Mouse (Mus musculus) lung, postnatal 10 days (tissue): ENCODE data around the gene Klhl33.
"Not testable (repeated sequence)": the region's sequence is repeated elsewhere in the genome, so short reads cannot be mapped to it uniquely, and the experiment has no call there.

ENCODE experiments used
- DNase-seq: peaks from one replicate; pipeline ENCODE4 v3.0.0; 2021

Gene Klhl33

GRCm38 (mm10) chr14:50903973-50904827 is 6.9 kb upstream of the Klhl33 start:
- DNase-seq = peak; percentile 46

DNA sequence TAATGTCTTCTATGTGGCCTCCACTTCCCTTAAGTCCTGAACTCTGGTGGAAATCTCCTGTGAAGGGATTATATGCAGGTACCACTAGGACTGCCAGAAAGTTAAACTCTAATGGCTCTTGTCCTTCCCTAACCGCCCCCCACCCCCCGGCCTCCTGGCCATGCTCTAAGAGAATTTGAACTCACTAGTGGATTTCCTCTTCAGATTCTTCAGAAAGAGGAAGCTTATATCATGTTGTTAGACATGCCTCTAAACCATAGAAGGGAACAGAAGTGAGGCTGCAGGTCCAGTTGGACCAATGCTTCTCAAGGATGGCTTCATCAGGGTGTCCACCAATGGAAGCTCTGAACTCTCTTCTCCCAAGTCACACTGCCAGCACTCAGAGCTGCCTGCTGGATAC is 685 bp upstream of the Klhl33 start:
- not testable (repeated sequence) for DNase-seq

DNA sequence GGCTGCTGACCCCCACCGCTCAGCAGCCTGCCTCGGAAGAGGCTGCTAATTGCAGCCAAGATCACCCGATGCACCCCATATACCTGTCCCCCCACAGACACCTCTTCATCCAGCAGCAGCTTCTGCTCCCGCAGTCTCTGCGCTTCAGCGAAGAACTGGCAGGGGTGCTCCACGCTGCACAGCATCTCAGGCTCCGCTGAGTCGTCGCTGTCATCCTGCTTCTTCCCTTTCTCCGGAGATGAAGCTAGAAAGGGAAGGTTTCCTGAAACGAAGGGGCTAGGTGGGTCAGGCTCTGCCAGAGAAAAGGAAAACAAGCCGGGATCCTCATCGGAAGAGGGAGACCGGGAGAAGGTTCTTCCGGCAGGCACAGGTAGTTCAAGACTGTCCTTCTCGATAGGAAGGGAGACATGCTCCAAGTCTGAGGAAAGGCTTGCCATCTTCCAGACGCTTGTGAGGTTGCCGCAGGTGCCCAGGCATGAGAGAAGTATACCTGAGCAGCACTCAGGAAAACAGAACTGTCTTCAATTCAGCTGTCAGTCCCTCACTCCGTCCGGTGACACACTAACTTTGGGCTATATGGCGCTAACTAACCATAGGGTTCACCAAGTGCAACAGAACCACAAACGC is 447 bp downstream of the Klhl33 start:
- DNase-seq = no peak

DNA sequence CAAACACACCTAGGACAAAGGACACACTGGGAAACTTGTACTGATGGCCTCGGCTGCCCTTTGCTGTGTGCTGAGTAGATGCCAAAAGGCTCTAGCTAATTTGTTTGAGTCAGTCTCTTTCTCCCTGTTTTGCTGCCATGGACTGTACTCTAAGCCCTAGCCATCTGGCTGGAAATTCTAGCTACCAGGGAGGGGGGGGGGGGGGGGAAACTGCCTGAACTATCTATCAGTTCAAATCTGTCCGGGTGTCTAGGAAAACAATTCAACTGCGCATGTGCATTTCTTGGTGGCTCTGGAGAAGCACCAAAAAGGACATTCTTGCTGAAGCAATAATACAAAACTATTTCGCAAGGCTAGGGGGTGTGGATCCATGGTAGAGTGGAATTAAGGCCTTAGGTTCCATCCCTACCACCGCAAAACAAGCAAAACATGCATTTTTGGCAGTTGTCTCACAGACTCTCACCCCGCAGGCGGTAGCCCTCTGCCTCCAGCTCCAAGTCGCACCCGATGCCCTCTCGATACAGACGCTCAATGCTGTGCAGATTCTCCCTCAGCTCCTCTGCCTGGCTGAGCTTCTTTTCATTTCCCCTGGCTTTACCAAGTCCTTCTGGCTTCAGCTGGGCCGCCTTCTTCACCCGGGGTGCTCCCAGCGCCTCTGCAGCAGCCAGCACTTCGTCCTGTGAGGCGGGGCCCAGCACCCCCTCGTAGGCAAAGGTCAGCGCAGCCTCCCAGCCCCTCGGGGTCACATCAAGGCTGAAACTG is 1.1 kb downstream of the Klhl33 start:
- DNase-seq = peak; percentile 86

GRCm38 (mm10) chr14:50895407-50895806 is 1.9 kb downstream of the Klhl33 start:
- no peak for DNase-seq

DNA sequence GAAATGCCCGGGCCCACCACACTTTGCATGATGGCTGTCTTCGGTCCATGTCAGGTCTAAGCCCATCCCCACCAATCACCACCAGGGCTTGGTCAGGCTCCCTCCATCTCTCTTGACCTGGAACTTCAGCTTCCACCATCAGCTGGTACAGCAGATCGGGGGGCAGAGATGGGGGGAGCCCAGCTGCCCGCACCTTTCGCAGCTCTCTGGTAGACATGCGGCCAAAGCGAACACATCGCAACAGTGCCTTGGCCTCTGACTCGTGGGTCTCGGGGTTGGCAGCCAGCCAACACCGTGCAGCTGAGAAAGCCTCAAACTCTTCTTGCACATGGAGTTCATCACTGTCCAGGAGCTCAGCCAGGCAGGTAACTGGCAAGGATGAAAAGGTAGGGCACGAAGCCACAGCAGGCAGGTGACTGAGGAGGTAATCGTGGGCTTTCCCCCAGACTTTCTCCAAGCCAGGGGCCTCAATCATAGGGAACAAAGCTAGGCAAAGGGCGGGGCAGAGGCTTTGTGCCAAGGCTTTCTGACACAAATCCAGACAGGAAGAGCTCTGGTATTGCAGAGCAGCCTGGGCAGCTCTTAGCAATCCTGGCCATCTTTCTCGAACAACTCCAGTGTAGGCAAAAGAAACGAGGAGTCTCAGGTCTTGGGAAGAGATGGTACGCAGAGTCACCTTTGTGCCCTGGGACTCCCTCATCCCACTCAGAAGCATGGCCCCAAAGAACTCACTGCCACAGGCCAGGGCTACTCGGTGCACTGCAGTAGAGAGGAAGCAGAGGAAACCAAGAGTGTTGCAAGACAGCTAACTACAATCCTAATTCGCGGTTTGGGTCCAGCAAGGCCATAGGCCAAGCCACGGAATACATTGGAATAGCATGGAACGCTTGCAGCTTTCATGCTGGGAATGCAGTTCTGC is 4.5 kb downstream of the Klhl33 start:
- DNase-seq = peak; percentile 67

GRCm38 (mm10) chr14:50892091-50892490 is 5.2 kb downstream of the Klhl33 start:
- DNase-seq = no peak

DNA sequence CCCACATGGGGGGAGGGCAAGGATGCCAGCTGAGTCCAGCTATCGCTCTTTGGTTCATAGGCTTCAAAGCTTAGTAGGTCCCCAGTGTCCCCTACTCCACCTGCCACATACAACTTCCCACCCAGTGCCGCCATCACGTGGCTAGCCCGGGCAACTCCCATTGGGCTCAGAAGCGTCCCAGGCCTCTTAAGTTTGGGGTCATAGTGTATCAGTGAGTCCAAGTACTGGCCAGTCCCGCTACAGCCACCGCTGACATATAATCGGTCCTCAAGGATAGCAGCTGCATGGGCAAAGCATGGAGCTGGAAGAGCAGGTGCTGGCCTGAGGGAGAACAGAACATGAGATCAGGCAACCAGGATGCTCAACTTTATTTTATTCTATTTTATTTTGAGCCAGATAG is 5.7 kb downstream of the Klhl33 start:
- DNase-seq = no peak

- no peak for DNase-seq
Observed at GRCm38 (mm10) chr14:50876236-50876950, 20.9 kb downstream of the Klhl33 start.

DNA sequence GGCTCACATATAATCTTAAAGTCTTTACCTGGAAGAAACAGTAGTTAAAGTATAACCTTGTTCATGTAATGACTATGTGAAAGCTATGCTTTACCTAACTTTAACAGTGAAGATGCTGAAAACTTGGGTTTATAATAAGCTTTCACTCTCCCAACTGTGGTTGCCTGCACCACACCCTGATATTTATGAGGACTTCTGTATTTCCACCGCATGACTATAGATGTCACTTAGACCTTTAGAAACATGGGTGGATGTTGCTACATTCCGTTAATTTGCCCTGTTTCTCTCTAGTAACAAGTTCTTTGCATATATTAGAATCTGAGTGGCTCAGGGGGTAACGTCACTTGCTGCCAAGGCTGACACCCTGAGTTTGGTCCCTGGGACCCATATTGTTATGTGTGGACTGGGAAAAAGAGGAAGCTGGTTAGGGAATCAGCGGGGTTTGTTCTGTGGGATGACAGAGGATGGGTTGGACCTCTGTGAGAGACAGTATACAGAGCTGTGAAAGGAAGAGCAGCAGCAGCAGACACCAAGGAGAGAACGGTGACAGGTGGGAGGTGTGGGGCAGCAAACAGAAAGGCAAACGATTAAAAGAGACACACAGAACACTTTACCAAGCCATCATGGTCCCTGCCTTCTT is 21.6 kb downstream of the Klhl33 start:
- DNase-seq = no peak

DNA sequence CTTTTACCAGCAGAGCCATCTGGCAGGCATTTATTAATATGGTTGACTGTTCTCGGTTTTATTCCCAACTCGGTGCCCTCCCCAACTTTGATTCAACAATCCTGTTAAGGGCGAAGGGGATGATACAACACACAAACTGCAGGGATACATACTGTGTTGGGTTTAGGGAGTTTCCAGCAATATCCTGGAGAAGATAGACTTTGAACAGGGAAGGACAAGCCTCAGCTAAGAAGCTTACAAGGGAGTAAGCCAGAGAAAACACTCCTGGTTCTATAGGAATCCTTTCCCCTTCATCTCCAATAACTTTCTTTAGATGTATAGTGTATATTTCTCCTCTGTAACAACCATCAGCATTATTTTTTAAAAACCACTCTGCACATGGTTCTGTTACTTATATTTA is 22.1 kb downstream of the Klhl33 start:
- DNase-seq = no peak

GRCm38 (mm10) chr14:50871284-50871683 is 26.0 kb downstream of the Klhl33 start:
- DNase-seq = no peak

DNA sequence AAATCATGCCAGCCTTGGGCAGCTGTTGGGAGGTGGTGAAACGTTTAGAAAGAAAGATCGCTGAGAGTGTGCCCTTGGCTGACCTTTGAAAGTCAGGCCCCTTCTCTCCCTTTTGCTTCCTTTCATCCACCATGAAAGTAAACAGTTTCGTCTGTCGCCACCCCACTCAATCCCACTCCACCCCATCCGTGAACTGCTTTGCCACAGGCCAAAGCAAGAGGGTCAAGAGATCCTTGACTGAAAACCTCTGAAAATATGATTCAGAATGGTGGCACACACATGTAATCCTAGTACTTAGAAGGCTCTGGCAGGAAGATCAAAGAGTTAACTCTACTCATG is 26.5 kb downstream of the Klhl33 start:
- no peak for DNase-seq

DNA sequence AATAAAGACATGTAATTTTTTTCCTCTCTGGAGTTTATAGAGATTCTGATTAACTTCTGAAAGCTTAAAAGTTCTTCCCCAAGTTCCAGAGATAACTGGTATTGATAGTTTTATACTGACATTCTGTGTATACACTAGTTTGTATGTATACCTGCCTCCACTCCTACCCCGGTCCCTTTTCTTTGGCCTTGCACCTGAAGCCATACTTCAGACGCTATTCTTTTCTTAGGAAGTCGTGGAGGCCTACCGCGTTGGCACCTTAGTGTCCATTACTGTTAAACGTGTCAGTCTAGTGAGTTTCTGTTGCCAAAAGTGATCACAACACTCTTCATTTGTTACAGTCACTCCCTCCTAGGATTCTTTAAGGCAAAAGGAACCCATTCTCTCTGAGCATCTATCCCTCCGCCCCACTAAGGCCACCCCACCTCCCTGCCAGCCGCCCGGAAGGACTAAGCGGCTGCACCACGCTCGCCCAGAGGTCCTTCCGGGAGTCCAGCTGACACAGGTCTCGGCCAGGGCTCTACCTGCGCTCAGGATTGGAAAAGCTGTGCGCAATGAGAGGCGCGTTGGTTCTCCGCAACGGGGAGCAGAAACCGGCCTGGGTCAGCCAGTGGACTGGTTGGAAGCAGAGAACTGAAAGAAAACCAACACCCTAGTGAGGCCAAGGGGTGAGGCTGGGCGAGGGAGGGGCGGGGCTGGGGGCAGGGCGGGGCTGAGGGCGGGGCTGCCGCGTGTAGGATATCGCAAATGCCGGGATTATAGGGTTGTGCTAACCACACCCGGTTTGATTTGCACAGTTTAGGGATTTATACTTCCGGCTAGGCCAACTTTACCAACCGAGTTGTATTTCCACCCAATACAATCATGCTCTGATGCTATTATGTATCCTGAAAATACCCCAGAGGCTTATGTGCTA is 27.2 kb downstream of the Klhl33 start, which contains the start of gene Tep1:
TSS of gene Tep1 (minus strand) at position 672 of the 916 bp plus-strand sequence.
- DNase-seq = peak; percentile 86

DNA sequence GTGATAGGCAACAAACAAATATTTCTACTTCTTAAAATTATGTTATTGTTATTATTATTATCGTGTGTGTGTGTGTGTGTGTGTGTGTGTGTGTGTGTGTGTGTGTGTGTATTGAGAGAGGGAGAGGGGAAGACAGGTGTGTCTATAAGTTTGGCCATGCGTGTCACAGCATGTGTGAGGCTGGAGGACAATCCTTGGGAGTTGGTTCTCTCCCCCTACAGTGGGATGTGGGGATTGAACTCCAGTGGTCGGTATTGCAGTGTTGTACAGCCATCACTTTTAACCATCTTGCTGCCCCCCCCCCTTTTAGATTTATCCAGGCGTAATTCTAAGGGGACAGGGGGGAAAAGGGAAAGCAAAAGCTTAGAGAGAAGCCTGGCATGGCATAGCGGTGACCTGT is 28.7 kb downstream of the Klhl33 start:
- no peak for DNase-seq

- no peak for DNase-seq
Observed at GRCm38 (mm10) chr14:50868211-50868610, 29.1 kb downstream of the Klhl33 start.

DNA sequence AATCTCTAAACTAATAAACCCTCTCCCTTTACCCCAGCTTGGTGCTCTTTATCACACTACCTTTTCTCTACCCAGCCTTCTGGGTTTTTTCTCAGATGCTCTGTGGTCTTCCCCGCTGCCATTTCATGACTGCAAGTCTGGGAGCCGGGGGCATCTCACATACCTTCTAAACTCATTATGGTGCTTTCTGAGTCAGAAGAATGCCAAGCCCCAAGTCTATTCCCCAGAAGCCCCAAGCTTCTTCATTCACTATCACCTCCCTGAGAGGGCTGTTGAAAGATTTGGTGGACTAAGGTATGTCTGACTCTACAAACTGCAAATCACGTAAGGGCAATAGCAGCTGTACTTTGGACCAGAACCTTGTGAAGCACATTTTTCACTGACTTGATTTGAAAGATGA is 30.3 kb downstream of the Klhl33 start:
- DNase-seq = no peak

DNA sequence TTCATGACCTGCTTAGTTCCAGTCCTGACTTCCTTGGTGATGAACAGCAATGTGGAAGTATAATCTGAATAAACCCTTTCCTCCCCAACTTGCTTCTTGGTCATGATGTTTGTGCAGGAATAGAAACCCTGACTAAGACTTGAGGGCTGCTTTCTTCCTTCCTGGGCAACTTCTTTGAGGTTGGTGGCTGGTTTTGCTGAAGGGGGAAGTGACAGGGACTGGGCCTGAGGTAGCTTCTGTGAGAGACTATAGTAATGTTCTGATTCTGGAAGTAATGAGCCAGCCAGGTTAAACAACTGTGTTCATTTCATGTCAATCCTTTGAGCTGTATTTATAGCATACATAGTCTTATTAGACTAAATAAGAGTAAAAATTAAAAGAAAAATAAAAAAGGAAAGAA is 32.3 kb downstream of the Klhl33 start:
- DNase-seq = not testable (repeated sequence)

DNA sequence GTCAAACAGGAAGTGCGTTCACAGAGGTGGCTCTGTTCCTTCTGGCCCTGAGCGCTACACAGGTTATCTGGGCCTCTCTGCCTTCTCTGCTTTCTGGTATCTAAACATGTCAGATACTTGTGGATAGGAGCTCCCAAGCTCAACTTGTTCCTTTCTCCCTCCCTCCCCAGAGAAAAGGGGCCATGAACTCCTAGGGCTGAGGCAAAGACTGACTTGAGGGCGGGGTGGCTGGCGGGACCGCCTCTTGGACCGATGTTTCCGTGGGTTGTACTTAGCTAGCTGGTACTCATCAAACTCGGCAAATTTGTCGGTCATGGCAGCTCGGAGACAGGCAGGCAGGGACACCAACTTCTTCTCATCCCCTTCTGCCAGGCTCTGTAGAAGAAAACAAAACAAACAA is 34.7 kb downstream of the Klhl33 start:
- DNase-seq = no peak

- DNase-seq = no peak
Observed at GRCm38 (mm10) chr14:50855788-50856187, 41.5 kb downstream of the Klhl33 start.
